Mouse (Mus musculus): ENCODE data around the gene Gm5426.
"Not testable (repeated sequence)": the region's sequence is repeated elsewhere in the genome, so short reads cannot be mapped to it uniquely, and the experiment has no call there.

Gene Gm5426

DNA sequence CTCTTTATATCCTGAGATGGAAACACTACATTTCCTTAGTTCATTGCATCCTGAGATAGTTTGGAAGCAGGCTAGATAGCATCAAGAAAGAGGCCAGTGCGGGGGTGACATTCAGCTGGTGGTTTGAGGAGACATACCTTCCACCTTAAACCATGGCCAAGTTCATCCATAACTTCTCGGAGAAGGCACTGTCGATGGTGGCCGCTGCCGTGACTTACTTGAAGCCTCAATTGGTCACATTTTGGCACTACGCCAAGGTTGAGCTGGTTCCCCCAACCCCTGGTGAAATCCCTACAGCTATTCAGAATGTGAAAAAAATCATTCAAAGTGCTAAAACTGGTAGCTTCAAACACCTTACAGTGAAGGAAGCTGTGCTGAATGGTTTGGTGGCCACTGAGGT is at the start of gene Gm5426:
Gm5426 (plus strand) TSS at position 153 of the 400 bp plus-strand sequence.
- DNase-seq (ENCODE audit: low read depth, low spot score), result not testable (repeated sequence)

DNA sequence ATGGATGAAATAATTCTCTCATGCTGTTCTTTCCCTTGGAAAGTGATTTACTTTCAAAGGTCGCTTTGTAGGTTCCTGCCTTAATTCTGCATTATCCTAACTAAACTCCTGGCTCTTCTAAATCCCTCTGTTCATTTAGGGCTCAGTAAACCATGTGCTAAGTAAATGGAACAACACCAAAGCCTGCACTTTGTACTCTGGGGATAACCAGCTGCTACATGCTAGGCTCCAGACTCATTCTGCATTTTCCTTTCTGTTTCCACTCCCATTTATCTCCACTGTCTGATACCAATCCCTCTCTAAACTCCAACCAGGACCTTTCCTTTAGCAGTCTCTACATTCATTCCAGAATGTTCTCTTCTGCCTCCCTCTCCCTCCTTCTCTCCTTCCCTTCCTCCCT is 46.7 kb upstream of the Gm5426 start:
- no peak for DNase-seq (ENCODE audit: low read depth, low spot score)

DNA sequence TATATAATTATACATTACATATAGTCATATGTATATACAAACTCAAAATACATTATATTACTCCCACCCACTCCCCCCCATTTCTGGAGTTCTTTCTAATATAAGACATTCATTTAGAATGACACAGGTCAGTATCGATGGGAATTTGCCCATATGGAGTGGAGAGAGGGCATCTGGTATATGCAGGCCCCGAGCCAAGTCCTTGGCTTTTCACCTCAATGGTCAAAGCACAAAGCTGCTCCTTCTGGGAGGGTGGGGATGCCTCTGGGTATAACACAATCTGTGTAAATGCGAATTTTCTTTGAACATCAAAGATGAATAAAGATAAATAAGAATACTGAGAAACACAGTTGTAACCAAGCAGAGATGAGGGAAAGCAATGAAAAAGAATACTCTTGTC is 46.0 kb upstream of the Gm5426 start:
- no peak for DNase-seq (ENCODE audit: low read depth, low spot score)

DNA sequence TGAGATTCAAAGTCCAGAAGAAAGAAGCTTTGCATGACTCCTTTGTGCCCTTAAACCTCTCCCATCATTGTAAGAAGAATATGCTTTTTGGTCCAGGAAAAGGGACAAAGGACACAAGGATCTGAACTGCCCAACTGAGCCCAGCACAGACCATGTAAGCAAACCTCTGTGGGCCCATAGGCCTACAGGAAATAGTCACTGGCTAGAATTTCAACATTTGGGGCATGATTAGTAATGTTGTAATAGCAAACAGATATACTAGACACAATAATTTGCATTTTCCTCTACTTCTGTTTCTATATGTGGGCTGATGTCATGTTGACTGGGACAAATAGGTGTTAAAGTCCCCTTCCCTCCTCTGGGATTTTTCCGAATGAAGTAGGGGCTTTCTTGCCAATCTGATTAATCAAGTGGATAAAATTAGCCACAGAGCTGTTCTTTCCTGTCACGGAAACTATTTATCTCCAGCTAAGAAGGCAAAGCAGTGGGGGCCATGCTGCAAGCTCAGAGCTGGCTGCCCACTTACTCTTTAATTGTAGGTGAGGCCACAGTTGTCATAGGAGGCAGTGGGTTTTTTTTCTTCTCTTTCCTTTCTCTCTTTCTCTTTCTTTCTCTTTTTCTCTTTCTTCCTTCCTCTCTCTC is 42.4 kb upstream of the Gm5426 start:
- no peak for DNase-seq (ENCODE audit: low read depth, low spot score)

DNA sequence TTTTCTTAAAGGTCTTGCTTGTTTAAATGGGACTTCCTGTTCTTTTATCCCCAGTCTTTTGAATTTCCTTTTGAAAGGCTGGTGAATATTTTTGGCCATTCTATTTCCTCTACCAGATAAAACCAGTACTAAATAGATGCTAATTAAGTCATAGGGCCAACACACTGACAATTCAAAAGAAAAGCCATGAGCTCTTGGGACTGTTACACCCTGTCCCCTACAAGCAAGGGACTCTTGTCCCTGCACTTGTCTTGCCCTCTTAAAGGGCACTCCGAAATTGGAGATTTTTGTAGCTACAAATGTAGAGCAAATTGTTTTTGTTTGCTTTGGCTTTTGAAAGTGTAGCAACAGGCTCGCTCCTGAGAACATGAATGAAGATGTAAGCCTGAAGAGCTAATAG is 41.8 kb upstream of the Gm5426 start:
- no peak for DNase-seq (ENCODE audit: low read depth, low spot score)

DNA sequence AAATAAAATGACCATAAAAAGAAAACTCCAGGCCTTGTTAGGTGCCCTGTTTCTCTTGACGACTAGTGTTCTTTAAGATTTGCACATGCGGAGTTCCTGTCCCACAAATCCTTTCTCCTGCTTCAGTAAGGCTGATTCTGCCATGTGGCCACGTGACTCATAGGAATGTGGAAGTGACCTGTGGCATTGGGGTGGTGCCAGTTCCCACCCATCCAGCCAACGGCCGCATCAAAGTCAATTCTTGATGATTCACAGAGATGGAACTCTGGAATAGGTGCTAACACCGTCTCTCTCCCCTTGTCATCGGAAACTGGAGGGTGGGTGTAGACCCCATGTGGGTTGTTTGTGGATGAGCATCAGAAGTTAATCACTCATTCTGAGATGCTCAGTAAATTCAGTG is 39.7 kb upstream of the Gm5426 start:
- peak; percentile 27 for DNase-seq (ENCODE audit: low read depth, low spot score)

DNA sequence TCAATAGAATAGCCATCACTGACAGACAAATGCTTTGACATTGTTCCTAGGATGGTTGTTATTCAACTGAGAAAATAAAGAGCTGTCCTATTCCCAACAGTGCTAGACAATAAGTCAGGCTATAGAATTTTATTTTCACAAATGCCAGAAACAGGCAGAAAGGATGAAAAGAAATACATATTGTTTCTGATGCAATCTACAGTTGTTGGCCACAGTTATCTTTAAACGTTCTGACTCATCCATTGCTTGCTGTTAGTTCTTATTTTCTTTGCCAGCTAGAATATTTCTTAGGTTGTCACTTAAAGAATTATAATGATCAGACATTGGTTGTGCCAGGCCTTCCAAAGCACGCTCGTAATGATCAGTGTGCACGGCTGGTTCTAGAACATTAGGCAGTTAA is 35.4 kb upstream of the Gm5426 start:
- no peak for DNase-seq (ENCODE audit: low read depth, low spot score)

DNA sequence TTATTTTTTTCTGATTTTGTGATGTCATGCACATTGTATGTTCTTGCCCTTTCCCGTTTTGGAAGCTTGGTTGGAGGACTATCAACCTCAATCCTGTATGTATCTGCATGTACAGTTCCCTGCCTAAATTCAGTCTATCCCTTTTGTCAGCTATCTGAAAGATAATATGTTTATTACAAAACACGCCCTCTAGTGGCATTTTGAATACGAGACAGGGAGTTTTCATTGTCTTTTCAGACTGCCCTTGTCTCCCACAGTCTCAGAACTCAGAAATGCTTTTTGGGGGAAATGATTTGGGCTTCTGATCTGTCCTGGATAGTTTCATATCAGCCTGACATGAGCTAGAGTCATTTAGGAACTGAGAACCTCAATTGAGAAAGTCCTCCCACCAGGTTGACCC is 32.2 kb upstream of the Gm5426 start:
- DNase-seq (ENCODE audit: low read depth, low spot score), result peak; percentile 38

DNA sequence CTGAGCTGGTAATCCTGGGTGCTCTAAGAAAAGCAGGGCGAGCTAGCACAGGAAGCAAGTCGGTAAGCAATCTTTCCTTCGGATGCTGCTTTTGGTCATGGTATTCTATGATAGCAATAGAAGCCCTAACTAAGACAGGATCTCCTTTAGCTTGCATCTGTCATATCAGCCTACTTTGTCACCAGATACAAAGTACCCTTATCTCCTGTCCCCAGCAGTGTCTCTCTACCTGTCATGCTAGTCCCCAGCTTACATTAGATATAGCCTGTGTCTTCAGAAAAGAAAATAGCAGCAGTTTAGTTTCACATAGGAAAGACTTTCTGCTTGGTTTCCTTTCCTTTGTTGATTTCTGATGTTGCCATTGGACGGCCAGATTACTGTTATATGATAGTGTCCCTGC is 31.8 kb upstream of the Gm5426 start:
- no peak for DNase-seq (ENCODE audit: low read depth, low spot score)

DNA sequence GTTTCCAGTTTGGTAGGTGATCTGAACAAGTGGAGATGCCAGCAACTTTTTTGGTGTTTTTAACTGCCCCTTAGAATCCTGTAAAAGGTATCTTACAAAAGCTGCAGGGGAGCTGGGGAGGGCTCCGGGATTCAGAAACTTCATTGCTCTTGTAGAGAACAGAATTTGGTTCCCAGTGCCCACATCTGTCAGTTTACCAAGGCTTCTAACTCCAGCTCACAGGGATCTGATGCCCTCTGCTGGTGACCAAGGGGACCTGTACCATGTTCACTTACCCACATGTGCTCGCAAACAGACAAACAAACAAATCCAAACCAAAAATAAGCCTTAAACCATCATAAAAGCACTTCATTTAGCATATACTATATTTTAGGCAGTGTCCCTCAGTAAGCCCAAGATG is 31.3 kb upstream of the Gm5426 start:
- DNase-seq (ENCODE audit: low read depth, low spot score), result peak; percentile 62

DNA sequence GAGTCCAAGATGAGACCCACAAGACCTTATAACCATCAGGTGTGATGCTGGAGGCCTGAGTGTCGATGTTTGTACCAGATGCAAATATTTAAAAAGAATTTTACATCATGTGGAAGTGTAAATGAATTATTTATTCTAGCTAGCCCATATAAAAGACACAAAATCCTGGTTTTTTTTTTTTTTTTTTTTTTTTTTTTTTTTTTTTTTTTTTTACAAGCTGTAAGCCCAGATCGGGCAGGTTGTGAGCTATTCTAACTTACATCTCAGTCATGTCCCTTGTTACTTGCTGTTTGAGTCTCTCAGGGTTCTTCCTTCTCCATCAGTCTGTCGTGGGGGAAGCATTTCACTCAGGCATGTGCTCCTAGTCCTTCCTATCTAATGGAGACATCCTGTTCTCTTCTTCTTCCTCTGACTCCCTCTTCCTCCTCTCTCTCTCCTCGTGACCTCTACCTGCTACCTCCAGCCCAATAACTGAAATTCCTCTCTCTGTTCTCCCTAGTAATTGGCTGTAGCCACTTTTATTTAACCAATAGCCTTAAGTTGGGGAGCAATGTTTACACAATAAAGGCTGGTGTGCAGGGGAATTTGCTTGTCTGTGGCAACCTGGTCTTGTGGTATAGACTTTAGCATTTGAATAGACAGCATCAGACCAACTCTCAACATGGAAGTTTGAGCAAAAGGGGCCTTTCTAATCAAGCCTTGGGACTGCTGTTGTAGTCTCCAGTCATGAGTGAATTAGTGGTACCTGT is 29.3 kb upstream of the Gm5426 start:
- DNase-seq (ENCODE audit: low read depth, low spot score), result peak; percentile 82

DNA sequence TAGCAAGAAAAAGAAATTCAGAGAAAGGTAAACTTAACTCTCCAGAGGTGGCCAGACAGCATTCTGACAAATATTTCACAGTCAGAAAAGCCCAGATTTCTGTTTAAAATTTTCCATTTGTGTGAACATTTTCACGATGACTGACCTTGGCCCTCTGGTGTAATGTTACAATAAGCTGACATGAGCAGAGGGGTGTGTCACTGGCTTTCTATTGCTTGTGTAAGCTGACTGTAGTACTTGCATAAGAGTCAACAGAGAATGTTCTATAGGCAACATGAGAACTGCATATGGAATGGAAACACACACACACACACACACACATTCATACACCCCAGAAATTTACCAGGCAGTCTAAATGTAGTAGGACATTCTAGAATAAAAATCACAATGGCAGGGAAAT is 28.6 kb upstream of the Gm5426 start:
- DNase-seq (ENCODE audit: low read depth, low spot score), result no peak

DNA sequence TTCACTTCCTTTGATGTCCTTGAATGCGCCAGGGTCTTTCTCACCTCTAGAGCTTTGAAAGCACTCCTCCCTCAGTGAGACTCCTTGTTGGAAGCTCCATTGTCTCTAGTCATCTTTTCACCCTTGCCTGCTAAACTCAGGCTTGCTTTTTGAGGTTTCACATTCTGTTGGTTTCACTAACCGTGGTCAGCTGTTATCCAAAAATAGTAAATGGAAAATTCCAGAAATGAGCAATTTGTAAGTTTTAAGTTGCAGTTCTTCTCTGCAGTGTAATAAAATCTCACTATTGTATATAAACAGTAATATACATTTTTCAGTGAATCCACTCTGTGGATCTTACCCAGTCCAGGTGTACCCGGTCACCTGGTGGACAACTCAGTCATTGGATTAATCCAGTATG is 21.1 kb upstream of the Gm5426 start:
- no peak for DNase-seq (ENCODE audit: low read depth, low spot score)

DNA sequence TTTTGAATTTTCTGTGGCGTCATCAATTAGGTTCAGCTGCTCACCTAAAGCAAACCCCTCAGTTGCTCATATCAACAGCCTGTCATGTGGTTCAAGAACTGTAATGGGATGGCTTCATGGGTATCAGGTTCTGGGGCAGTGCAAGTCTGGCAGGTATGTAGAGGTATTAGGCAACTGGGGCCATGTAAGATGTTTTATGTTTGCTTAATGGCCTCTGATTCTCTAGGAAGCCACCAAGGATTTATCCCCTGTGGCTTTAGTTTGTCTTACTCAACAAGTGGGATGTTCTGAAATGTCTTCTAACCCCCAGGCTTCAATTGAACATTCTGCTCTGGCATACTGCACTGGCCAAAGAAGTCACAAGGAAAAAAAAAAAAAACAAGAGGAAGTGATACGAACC is 15.6 kb upstream of the Gm5426 start:
- DNase-seq (ENCODE audit: low read depth, low spot score), result no peak

DNA sequence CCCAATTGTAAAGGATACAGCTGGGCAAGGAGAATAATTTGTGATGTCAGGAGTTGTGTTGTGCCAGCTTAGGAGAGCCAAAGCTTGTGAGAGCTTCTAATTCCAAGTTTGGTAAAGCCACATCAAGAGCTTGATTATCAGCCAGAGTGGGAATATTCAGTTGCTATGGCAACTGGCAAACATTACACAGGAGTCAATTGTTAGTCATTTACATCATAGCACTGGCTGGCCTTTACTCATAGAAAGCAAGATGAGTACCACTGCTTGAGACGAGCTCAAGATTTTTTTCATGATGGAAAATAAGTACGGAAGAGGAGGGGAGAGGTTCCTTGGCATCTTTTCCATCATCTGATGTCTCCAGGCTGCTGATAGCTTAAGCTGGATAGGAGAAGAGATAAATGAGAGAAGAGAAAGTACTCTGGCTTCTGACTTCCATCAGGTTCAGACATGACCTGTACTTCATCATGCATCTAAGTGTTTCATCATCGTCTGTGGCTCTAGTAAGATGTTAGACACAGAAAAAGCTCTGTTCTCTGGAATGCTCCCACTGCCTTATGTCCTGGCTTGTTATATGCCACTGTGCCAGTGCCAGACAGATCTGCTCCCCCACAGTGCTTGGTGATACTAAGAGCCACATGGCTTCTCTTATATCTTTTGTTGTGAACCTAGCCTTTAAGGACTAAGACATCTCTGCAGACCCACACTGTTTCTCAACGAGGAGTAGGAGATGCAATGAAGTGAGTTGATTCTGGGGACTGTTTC is 15.0 kb upstream of the Gm5426 start:
- peak; percentile 25 for DNase-seq (ENCODE audit: low read depth, low spot score)

DNA sequence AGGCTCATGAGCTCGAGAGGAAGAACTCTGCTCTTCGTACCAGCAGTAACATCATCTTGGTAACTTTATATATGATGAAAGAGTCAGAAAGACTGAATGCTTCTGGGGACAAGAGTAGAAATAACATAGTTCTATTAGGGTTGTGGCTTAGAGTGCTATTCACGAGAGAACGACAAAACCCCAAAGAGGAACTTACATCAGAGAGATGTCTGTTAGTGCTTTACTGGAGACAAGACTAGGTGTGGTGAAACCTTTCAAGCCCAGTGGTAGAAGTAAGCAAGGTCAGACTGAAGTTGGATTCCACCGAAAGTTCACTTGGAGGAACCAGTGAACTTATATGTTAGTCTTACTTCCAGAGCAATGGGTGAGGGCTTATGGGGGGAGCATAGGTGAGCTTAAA is 12.5 kb upstream of the Gm5426 start:
- DNase-seq (ENCODE audit: low read depth, low spot score), result no peak

DNA sequence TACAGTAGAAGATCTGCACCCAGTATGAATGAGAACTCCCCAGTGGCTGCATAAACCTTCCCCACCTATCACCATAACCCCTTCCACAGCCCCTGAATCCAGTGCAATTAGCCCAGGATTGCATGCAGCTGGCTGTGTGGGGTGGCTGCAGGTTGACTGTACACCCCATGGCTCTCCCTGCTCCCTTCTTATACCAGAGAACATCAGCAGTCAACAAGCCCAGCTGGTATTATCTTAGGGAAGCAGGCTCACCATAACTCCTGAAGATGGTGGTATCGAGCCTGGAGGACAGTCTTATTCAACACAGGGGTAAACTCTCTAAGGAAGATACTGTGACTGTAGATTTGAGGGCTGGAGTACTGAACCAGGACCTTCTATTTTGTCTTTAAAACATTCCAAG is 12.1 kb upstream of the Gm5426 start:
- no peak for DNase-seq (ENCODE audit: low read depth, low spot score)

DNA sequence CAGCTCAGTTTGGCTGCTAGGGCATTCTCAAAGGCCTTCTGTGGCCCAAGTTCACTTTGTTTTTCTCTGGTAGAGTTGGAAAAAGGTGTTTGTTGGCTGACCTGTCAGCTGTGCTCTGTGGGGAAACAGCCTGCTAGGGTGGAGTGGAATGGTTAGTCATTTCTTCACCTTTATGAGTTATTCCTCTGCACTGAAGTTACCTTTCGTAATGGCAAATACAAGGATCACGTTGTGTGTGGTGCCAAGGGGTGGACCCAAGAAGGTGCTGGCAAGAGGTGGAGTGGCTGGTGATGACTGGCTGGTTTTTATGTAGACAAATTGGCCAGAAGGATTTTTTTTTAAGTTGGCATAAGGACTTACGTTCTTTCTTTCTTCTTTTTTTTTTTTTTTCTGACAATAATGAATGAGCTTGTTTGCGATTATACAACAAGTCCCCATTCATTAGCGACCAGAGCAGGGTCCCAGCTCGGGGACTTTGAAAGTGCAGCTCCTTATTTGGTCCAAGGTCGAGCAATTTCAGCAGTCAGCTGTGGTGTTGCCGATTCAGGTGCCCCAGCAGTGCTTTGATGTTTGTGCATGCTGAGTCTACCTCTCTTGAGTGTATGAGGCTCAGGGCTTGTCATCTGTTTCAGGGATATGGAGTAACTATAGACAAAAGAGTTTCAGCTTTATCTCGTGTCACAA is 10.5 kb upstream of the Gm5426 start:
- no peak for DNase-seq (ENCODE audit: low read depth, low spot score)

DNA sequence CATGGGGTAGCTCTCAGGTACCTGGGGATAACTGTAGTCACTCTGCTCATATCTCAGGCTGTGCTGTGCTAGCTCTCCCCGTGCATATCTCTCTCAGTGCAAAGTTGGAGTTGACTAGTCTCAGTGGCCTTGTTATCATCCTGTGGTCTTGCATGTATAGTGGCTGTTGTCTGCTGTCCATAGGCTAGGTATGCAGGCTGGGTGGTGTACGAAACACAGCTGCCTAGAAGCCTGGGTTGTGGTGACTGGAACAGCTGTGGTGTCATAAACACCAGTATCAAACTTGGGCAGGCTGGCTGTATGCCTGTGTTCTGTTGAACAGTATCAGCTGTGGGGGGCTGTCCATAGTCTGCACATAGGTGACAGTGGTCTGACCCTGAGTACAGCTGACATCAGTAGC is 7.2 kb upstream of the Gm5426 start:
- no peak for DNase-seq (ENCODE audit: low read depth, low spot score)

DNA sequence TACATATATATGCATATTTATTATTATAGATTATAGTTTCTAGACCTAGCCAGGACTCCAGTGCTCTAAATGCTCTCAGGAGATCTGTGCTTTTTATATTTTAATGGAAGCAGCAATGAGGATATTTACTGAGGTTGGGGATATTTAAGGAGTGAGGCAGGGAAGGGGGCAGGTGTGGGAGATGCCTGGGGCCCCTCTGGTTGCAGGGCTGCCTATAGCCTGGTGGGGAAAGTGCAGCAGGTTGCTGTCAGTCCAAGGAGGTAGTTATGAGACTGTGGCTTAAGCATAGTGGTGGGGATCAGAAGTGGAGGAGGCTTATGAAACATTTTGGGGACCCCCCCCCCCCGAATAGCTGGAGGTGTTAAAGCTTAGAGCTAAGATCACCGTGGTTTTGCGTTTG is 6.0 kb upstream of the Gm5426 start:
- DNase-seq (ENCODE audit: low read depth, low spot score), result no peak

DNA sequence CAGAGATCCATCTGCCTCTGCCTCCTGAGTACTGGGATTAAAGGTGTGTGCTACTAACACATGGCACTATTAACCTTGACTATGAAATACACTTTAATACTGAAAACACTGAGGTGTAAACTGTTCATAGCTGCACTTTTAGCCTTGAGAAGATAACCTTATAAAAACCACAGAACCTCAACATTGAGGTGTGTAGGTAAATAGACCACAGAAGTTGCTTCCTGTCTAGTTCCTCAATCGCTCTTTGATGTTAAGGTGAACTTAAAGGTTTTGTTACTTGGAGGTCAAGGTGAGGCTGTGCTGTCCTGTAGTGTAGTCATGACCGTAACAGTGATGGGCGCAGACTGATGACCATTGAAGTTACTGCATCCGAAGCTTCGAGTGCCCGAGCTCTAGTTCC is 5.3 kb upstream of the Gm5426 start:
- no peak for DNase-seq (ENCODE audit: low read depth, low spot score)

DNA sequence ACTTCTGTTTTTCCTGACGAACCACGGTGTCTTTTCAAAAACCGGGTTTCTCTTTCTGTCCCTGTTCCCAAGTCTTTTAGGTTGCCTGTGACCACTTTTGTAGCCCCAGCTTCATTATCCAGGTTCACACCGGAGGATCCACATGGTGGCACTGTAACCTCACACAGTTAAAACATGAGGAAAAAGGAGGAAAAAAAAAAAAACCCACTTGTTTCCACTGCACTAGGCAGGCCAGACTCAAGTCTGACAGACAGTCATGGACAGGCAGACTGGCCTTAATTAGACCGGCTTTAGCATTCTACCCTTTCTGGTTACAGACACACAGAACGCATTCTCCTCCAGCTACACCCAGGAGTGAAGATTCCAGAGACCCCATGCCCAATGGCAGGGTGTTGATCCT is 4.2 kb upstream of the Gm5426 start:
- peak; percentile 48 for DNase-seq (ENCODE audit: low read depth, low spot score)

Measured in R1 (cell line).